14 mouse cellular contexts compared by ENCODE assay signal in genomic region chr17:28554021-28554420, GRCm38 (mm10). TPM values are rescaled to one million over a fixed set of nuclear protein-coding genes. Genes with fewer than 3 reads are reported as not detected.
A peak's percentile ranks its signal among the peaks of the same experiment; 100 is the strongest.
DNase-seq lines count a peak whose midpoint lies in the region; ATAC-seq lines count a peak whose summit lies in the region.
"Not testable (repeated sequence)": the region's sequence is repeated elsewhere in the genome, so short reads cannot be mapped to it uniquely, and the experiment has no call there.
"Had no signal": no experiment of that assay in that cellular context is flagged by ENCODE, and none has a peak within 500 bp of the region (broad histone marks: within the 10 kb centered on the region; RNA-seq: fewer than 3 reads in every experiment).

No protein-coding gene starts in this region.

- not testable (repeated sequence) for H3K27me3 ChIP-seq in embryonic facial prominence, embryonic 11.5 days (ENCODE audit: control insufficient read depth, insufficient read depth, low read length); embryonic facial prominence, embryonic 13.5 days; forebrain, embryonic 10.5 days (ENCODE audit: poor library complexity, severe bottlenecking)

- H3K4me3 ChIP-seq in embryonic facial prominence, embryonic 11.5 days (ENCODE audit: low read depth, low read length); embryonic facial prominence, embryonic 13.5 days; forebrain, embryonic 10.5 days: not testable (repeated sequence)

- peak; percentile 58 for DNase-seq in ES-CJ7 (ENCODE audit: low read depth, low spot score)
- DNase-seq in ZHBTc4 (ENCODE audit: low read depth, low spot score) = peak; percentile 72
- DNase-seq in embryonic facial prominence, embryonic 11.5 days (ENCODE audit: low spot score); forebrain, embryonic 10.5 days (ENCODE audit: extremely low spot score, low spot score): not testable (repeated sequence)

- 0 out of 2 replicates have a peak overlapping the region, but pooled peaks have one; percentile 21 for H3K27ac ChIP-seq in embryonic facial prominence, embryonic 11.5 days (replicated peaks; ENCODE audit: low read depth, low read length)
- H3K27ac ChIP-seq in embryonic facial prominence, embryonic 13.5 days = peak overlapping the region; percentile 62; the same call in 1 of the 2 replicates
- H3K27ac ChIP-seq in forebrain, embryonic 10.5 days = 0 out of 2 replicates have a peak overlapping the region, but pooled peaks have one; percentile 44

- not testable (repeated sequence) for H3K4me1 ChIP-seq in embryonic facial prominence, embryonic 11.5 days (ENCODE audit: control insufficient read depth, insufficient read depth, low read length)
- H3K4me1 ChIP-seq in embryonic facial prominence, embryonic 13.5 days = peaks cover 44% of the 10 kb centered on the region
- peaks cover 42% of the 10 kb centered on the region for H3K4me1 ChIP-seq in forebrain, embryonic 10.5 days

- not testable (repeated sequence) for ATAC-seq in embryonic facial prominence, embryonic 11.5 days (replicated peaks; ENCODE audit: insufficient number of reproducible peaks, low FRiP score, low TSS enrichment, low read depth); embryonic facial prominence, embryonic 13.5 days (ENCODE audit: insufficient number of reproducible peaks, insufficient read depth, low FRiP score, low TSS enrichment, low read depth)

- 93% methylated on average over 4 of the region's 4 CpGs for WGBS in embryonic facial prominence, embryonic 11.5 days
- 86% methylated on average over 4 of the region's 4 CpGs for WGBS in embryonic facial prominence, embryonic 13.5 days
- WGBS in forebrain, embryonic 10.5 days = 89% methylated on average over 4 of the region's 4 CpGs

- H3K36me3 ChIP-seq in embryonic facial prominence, embryonic 11.5 days (replicated peaks; ENCODE audit: control insufficient read depth, insufficient read depth, low read depth, low read length); embryonic facial prominence, embryonic 13.5 days; forebrain, embryonic 10.5 days (replicated peaks): not testable (repeated sequence)

- H3K9ac ChIP-seq in embryonic facial prominence, embryonic 11.5 days (replicated peaks; ENCODE audit: low read length); embryonic facial prominence, embryonic 13.5 days: not testable (repeated sequence)

- not testable (repeated sequence) for H3K4me2 ChIP-seq in embryonic facial prominence, embryonic 11.5 days (ENCODE audit: low read depth, low read length); embryonic facial prominence, embryonic 13.5 days

- not testable (repeated sequence) for H3K9me3 ChIP-seq in embryonic facial prominence, embryonic 11.5 days (replicated peaks; ENCODE audit: control insufficient read depth, low read length); embryonic facial prominence, embryonic 13.5 days; forebrain, embryonic 10.5 days

RNA-seq across cellular contexts. Expression of gene Clpsl2, which starts 4.8 kb away (rescaled TPM):
- not detected in 2 replicates for polyA plus RNA-seq in embryonic facial prominence, embryonic 11.5 days (2014; fragmentation: Nextera tagmentation; extraction: Ambion mirVana)
- not detected in 2 replicates for polyA plus RNA-seq in embryonic facial prominence, embryonic 13.5 days (2015; fragmentation: Nextera tagmentation; extraction: Ambion mirVana)
- not detected in 2 replicates for polyA plus RNA-seq in forebrain, embryonic 10.5 days (2016; fragmentation: Nextera tagmentation; extraction: Ambion mirVana)
- polyA plus RNA-seq: adrenal gland, adult 2 months; C2C12; embryonic facial prominence, embryonic 15.5 days; erythroblast, embryonic 14.5 days; forebrain, embryonic 12.5 days; forebrain, embryonic 14.5 days; forebrain, embryonic 16.5 days; frontal cortex, adult 2 months had no signal

RNA-seq across cellular contexts. Expression of gene Clps, which starts 6.5 kb away (rescaled TPM):
- not detected in 2 replicates for polyA plus RNA-seq in embryonic facial prominence, embryonic 11.5 days (2014; fragmentation: Nextera tagmentation; extraction: Ambion mirVana)
- 1.3 TPM in 1 of 2 replicates, not detected in the other for polyA plus RNA-seq in embryonic facial prominence, embryonic 13.5 days (2015; fragmentation: Nextera tagmentation; extraction: Ambion mirVana)
- not detected in 2 replicates for polyA plus RNA-seq in forebrain, embryonic 10.5 days (2016; fragmentation: Nextera tagmentation; extraction: Ambion mirVana)
- polyA plus RNA-seq: brain, embryonic 14.5 days; C2C12; embryonic facial prominence, embryonic 15.5 days; erythroblast, embryonic 14.5 days; forebrain, embryonic 12.5 days; forebrain, embryonic 14.5 days; forebrain, embryonic 16.5 days had no signal

RNA-seq across cellular contexts. Expression of gene Lhfpl5, which starts 21.4 kb away (rescaled TPM):
- polyA plus RNA-seq in embryonic facial prominence, embryonic 11.5 days (2014; fragmentation: Nextera tagmentation; extraction: Ambion mirVana) = 0.34 TPM in 1 of 2 replicates, not detected in the other
- polyA plus RNA-seq in embryonic facial prominence, embryonic 13.5 days (2015; fragmentation: Nextera tagmentation; extraction: Ambion mirVana) = 0.50 and 0.76 TPM in 2 replicates
- 0.41 and 0.45 TPM in 2 replicates for polyA plus RNA-seq in forebrain, embryonic 10.5 days (2016; fragmentation: Nextera tagmentation; extraction: Ambion mirVana)
- polyA plus RNA-seq: erythroblast, embryonic 14.5 days had no signal

RNA-seq across cellular contexts. Expression of gene Armc12, which starts 23.4 kb away (rescaled TPM):
- polyA plus RNA-seq in embryonic facial prominence, embryonic 11.5 days (2014; fragmentation: Nextera tagmentation; extraction: Ambion mirVana) = not detected in 2 replicates
- not detected in 2 replicates for polyA plus RNA-seq in embryonic facial prominence, embryonic 13.5 days (2015; fragmentation: Nextera tagmentation; extraction: Ambion mirVana)
- polyA plus RNA-seq in forebrain, embryonic 10.5 days (2016; fragmentation: Nextera tagmentation; extraction: Ambion mirVana) = not detected in 2 replicates
- polyA plus RNA-seq: adrenal gland, adult 2 months; C2C12; embryonic facial prominence, embryonic 15.5 days; erythroblast, embryonic 14.5 days; forebrain, embryonic 12.5 days; forebrain, embryonic 14.5 days; forebrain, embryonic 16.5 days; frontal cortex, adult 2 months had no signal

RNA-seq across cellular contexts. Expression of gene Fkbp5, which starts 36.7 kb away (rescaled TPM):
- polyA plus RNA-seq in embryonic facial prominence, embryonic 11.5 days (2014; fragmentation: Nextera tagmentation; extraction: Ambion mirVana) = 12.3 and 12.8 TPM in 2 replicates
- 23.3 and 24.5 TPM in 2 replicates for polyA plus RNA-seq in embryonic facial prominence, embryonic 13.5 days (2015; fragmentation: Nextera tagmentation; extraction: Ambion mirVana)
- 31.7 and 33.5 TPM in 2 replicates for polyA plus RNA-seq in forebrain, embryonic 10.5 days (2016; fragmentation: Nextera tagmentation; extraction: Ambion mirVana)
